Mouse (Mus musculus) megakaryocyte, adult 5-6 weeks (primary cell): ENCODE results near the gene 2810006K23Rik. TPM values are rescaled to one million over a fixed set of nuclear protein-coding genes. Genes with fewer than 3 reads are reported as not detected.
"Not testable (repeated sequence)": the region's sequence is repeated elsewhere in the genome, so short reads cannot be mapped to it uniquely, and the experiment has no call there.

ENCODE experiments used
- ATAC-seq: 2 replicates; pipeline ENCODE4 v1.8.0; 2016; ENCODE audit warnings: mild to moderate bottlenecking, inconsistent platforms; ENCODE audit not compliant: poor library complexity, severe bottlenecking
- total RNA-seq, 2 experiments: library from RNA; stranded (forward) in 1 of 2; stranded (reverse) in 1 of 2; fragments of 153-499, 151-499 nt in 1 of 2; fragments of 221-1000, 200-1000 nt in 1 of 2; gene quantifications; 2 replicates each; pipeline versions ENCODE4 v1.2.3 to v1.2.4; 2015 to 2017

Gene 2810006K23Rik
- total RNA-seq, 2 experiments from 2014 or later: 4.6 to 14.2 TPM

DNA sequence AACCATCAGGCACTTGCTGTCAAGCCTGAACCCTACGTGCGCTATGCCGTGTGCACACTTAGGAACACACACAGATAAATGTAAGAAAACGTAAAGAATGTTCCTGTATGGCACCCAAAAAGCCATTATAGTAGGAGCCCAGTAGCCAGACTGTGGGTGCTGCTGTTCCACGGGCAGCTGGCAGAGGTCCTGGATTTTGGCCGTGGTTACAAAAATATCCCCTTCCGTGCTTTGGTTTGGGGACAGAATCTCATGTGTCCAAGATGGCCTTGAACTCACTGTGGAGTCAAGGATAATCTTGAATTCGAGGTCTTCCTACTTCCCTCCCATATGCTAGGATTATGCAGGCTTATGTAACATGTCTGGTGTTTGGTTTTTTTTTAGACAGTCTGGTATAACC is 15.0 kb downstream of the 2810006K23Rik start:
- ATAC-seq: no peak

DNA sequence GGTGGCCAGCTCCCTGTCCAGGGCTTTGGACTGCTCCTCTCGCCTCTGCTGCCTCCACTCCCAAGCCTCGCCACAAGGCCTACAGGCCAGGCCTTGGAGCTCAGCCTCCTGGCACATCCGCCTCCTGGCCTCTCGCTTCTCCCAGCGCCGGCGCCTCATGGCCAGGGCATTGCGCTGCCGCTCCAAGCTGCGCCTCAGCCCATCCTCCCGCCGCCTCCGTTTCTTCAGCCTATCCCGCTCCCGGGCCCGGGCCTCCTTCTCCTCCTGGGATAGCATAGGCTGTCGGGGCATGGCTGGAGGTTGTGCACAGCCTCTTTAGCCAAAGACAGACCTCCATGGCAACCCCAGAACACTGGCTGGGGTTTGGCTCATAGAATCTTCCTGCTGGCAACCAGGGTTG is 21.3 kb downstream of the 2810006K23Rik start:
- no peak for ATAC-seq

GRCm38 (mm10) chr5:124350350-124350749 is 22.5 kb downstream of the 2810006K23Rik start:
- no peak for ATAC-seq

GRCm38 (mm10) chr5:124351111-124351560 is 23.2 kb downstream of the 2810006K23Rik start:
- peak; percentile 65 for ATAC-seq

- no peak for ATAC-seq
These were observed 23.7 kb downstream of the 2810006K23Rik start for GRCm38 (mm10) chr5:124351604-124352003.

GRCm38 (mm10) chr5:124352141-124352920 is 24.4 kb downstream of the 2810006K23Rik start:
- peak; percentile 30 for ATAC-seq

GRCm38 (mm10) chr5:124353011-124353725 is 25.3 kb downstream of the 2810006K23Rik start:
- ATAC-seq: no peak

DNA sequence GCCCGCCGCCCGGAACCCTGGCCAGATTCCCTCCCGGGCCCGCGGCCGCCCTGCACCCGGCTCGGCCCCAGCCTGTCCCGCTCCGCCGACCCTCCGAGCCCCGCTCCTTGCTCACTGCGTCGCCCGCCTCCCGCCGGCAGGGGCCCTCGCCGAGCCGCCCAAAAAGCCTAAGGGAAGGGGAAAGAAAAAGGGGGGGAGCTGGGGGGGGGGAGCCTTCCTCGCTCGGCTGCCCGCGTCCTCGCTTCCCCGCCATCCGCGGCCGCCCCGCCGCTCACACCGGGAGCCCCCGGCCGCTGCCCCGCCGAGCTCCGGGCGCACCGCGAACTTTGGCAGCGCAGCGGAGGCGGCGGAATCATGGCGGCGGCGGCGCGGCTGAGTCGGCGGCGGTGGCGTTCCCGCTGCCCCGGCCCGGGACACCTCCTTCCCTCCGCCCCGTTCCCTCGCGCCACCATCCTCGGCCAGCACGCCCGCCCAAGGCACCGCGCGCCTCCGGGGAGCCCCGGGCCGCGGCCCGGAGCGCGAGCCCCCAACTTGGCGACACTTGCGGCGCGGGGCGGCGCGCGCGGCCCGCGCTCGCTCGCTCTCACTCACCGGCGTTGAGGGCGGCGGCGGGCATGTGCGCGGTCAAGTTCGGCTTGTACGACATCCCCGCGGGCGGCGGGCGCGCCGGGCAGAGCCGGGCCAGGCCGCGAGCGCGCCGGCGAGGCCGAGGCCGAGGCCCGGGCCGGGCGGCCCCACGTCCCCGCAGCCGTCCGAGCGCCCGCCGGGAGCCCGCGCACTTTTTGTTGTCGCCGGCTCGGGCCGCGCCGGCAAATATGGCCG is 26.0 kb downstream of the 2810006K23Rik start:
- ATAC-seq: peak; percentile 53

GRCm38 (mm10) chr5:124354574-124355424 is 26.9 kb downstream of the 2810006K23Rik start:
- peak; percentile 47 for ATAC-seq

- no peak for ATAC-seq
These were observed 27.6 kb downstream of the 2810006K23Rik start for GRCm38 (mm10) chr5:124355425-124355959.

DNA sequence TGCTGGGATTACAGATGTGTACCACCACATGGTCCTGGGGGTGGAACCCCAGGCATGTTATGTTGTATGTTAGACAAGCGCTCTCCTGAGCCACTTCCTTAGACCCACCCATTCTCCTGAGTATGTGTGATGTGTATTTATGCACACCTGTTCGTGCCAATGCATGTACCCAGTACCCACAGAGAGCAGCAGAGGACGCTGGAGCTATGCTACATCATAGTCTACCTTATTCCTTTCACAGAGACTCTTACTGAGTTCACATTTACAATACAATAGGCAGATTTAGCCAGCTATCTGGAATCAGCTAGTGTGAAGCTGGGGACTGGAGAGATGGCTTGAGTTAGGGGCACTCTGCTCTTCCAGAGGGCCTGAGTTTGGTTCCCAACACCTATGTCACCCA is 28.8 kb downstream of the 2810006K23Rik start:
- no peak for ATAC-seq

DNA sequence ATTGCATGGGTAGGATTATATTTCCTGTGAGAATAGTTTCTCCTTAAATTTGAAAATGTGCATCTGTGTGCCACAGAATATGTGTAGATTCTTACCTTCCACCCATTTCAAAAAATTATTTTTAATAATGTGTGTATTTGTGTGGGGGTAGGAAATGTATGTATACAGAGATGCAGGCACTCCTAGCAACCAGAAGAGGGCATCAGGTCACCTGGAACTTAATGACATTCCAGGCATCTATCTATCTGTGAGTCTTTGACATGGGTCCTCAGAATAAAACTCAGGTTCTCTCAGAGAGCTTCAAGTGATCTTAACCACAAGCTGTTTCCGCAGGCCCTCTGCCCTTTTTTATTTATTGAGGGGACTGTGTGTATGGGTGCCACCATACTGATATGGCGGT is 31.8 kb downstream of the 2810006K23Rik start:
- peak; percentile 67 for ATAC-seq

DNA sequence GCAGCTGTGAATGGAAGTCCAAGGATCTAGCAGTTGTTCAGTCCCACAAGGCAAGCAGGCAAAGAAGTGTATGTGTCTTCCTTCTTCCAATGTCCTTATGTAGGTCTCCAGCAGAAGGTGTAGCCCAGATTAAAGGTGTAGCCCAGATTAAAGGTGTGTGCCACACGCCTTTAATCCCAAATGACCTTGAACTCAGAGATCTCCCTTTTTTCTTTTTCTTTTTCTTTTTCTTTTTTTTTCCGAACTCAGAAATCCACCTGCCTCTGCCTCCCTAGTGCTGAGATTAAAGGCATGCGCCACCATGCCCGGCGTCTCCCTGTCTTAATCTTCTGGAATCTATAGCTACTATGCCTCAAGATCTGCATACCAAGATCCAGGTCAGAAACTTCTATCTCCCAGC is 35.1 kb downstream of the 2810006K23Rik start, which contains the start of gene Cdk2ap1:
Cdk2ap1 (minus strand) TSS at position 101 of the 400 bp plus-strand sequence.
- not testable (repeated sequence) for ATAC-seq

DNA sequence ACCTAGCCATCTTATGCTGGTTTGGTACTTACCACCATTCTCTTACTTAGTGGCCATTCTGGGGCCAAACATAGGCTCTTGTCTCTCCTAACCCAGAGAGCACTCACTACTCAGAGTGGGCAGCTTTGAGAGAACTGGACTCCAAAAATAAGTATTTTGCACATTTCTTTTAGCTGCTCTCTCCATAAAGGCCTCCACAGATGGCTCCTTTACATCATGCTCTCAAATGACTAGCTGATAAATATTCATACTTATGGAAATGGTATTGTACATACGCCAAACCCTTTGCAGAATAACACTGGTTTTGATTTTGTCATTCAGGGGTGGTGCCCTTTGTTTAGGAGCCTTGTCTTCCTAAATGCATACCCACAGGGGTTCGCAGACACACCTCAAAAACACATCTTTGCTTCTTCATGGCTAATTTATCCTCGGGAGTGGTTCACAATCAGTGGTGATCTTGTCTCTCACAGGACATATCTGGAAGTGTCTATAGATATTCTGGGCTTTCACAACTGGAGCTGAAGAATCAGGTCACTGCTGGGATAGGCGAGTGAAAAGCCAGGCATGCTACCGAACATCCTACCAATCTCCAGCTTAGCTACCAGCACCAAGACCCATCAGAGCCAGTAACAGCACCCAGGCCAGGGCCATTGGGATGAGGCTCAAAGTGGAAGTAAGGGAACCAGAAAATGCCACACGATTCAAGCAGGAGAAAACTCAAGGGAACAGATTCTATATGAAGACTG is 36.5 kb downstream of the 2810006K23Rik start:
- ATAC-seq: no peak

DNA sequence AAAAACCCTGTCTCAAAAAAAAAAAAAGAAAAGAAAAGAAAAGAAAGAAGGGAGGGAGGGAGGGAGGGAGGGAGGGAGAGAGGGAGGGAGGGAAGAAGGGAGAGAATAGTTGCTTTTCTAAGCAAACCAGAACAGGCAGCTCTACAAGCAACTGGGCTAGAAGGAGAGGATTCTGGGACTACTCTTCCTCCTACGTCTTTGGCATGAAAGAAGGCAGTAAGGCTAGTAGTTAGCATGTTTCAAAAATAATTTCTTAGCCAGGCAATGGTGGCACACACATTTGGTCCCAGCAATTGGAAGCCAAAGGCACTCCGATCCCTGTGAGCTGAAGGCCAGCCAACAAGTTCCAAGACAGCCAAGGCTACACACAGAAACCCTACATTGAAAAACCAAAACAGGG is 37.9 kb downstream of the 2810006K23Rik start:
- no peak for ATAC-seq

DNA sequence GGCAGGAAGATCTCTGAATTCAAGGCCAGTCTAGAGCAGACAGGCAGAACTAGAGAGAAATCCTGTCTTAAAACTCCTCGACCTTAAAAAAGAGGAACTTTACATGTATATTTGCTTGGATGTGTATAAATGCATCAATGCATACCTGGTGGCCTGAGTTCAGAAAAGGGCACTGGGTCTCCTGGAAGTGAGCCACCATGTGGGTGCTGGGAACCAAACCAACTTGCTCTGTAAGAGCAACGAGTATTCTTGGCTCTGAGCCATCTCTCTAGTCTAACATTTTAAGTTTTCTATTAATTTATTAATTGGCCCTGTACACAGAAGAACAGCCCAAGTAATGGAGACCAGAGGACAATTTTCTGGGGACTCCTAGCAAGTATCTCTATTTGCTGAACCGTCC is 38.8 kb downstream of the 2810006K23Rik start:
- ATAC-seq: no peak

- no peak for ATAC-seq
These were observed 46.4 kb downstream of the 2810006K23Rik start for GRCm38 (mm10) chr5:124374298-124374697.

DNA sequence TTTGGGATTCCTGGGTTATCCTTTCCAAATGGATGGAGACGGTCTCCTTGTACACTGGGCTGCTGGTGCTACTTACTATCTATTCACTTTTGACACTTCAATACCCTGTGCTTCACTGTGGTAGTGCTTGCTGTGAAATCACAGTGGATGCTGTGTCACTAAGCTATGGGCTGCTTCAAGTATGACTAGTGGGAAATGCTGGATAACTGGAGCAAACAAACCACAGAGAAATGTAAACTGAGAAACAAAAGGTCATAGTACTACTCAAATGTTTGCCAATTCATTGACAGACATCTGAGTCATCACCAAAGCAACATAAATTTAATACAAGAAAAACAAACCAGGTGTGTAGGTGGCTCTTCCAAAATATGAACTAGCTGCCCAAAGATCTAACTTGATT is 48.5 kb downstream of the 2810006K23Rik start:
- ATAC-seq: no peak

- peak; percentile 40; the same call in 1 of the 2 replicates for ATAC-seq
These were observed 49.3 kb downstream of the 2810006K23Rik start for GRCm38 (mm10) chr5:124377149-124377548.
